Mouse (Mus musculus): ENCODE results near the gene Ube2k. TPM values are rescaled to one million over a fixed set of nuclear protein-coding genes. Genes with fewer than 3 reads are reported as not detected.
"Not testable (repeated sequence)": the region's sequence is repeated elsewhere in the genome, so short reads cannot be mapped to it uniquely, and the experiment has no call there.

The Ube2k gene
- polyA plus RNA-seq, 1 experiment from 2014 or later, result 192 TPM

- 81% methylated on average over 5 of the region's 5 CpGs for WGBS
- ATAC-seq (ENCODE audit: low FRiP score), result no peak
Observed at GRCm38 (mm10) chr5:65514635-65515278, 22.3 kb upstream of the Ube2k start.

GRCm38 (mm10) chr5:65521803-65522202 lies 15.2 kb upstream of the Ube2k start:
- no peak overlapping the region for H3K9ac ChIP-seq
- H3K4me2 ChIP-seq, result no peak overlapping the region
- H3K27me3 ChIP-seq, result peaks cover 3% of the 10 kb centered on the region; the same call in 1 of the 2 replicates
- H3K36me3 ChIP-seq (replicated peaks), result no peaks in the 10 kb centered on the region
- H3K9me3 ChIP-seq, result no peaks in the 10 kb centered on the region
- H3K4me1 ChIP-seq, result peaks cover 10% of the 10 kb centered on the region
- H3K27ac ChIP-seq, result no peak overlapping the region
- no peak for ATAC-seq (ENCODE audit: low FRiP score)
- no peak overlapping the region for H3K4me3 ChIP-seq (replicated peaks)
- WGBS, result 83% methylated on average over 1 of the region's 1 CpGs

More at GRCm38 (mm10) chr5:65514635-65515278, 22.3 kb upstream of the Ube2k start:
- no peaks in the 10 kb centered on the region for H3K9me3 ChIP-seq
- no peak overlapping the region for H3K4me2 ChIP-seq
- H3K4me1 ChIP-seq, result no peaks in the 10 kb centered on the region
- H3K36me3 ChIP-seq (replicated peaks), result no peaks in the 10 kb centered on the region
- H3K9ac ChIP-seq, result no peak overlapping the region
- H3K27me3 ChIP-seq, result no peaks in the 10 kb centered on the region
- H3K27ac ChIP-seq, result no peak overlapping the region
- H3K4me3 ChIP-seq (replicated peaks), result no peak overlapping the region

- WGBS, result 66% methylated on average over 4 of the region's 4 CpGs
- no peak overlapping the region for H3K9ac ChIP-seq
- ATAC-seq (ENCODE audit: low FRiP score), result no peak
- peaks cover 14% of the 10 kb centered on the region for H3K4me1 ChIP-seq
- H3K9me3 ChIP-seq, result no peaks in the 10 kb centered on the region
- H3K27me3 ChIP-seq, result peaks cover 3% of the 10 kb centered on the region; the same call in 1 of the 2 replicates
- no peak overlapping the region for H3K4me3 ChIP-seq (replicated peaks)
- no peak overlapping the region for H3K4me2 ChIP-seq
- H3K27ac ChIP-seq, result no peak overlapping the region
- no peaks in the 10 kb centered on the region for H3K36me3 ChIP-seq (replicated peaks)
Observed at GRCm38 (mm10) chr5:65524831-65525230, 12.2 kb upstream of the Ube2k start.

- H3K27me3 ChIP-seq, result peaks cover 3% of the 10 kb centered on the region; the same call in 1 of the 2 replicates
- no peak for ATAC-seq (ENCODE audit: low FRiP score)
Observed at GRCm38 (mm10) chr5:65525674-65526443, 11.2 kb upstream of the Ube2k start.

GRCm38 (mm10) chr5:65531283-65531682 lies 5.8 kb upstream of the Ube2k start:
- no peak overlapping the region for H3K4me2 ChIP-seq
- no peak overlapping the region for H3K9ac ChIP-seq
- H3K9me3 ChIP-seq, result no peaks in the 10 kb centered on the region
- no peak for ATAC-seq (ENCODE audit: low FRiP score)
- H3K4me1 ChIP-seq, result peaks cover 5% of the 10 kb centered on the region
- H3K36me3 ChIP-seq (replicated peaks), result no peaks in the 10 kb centered on the region
- WGBS, result 56% methylated on average over 3 of the region's 3 CpGs
- no peak overlapping the region for H3K27ac ChIP-seq
- no peak overlapping the region for H3K4me3 ChIP-seq (replicated peaks)
- no peaks in the 10 kb centered on the region for H3K27me3 ChIP-seq

More at GRCm38 (mm10) chr5:65525674-65526443, 11.2 kb upstream of the Ube2k start:
- Histone ChIP-seq H3K36me3 (replicated peaks) (no peaks in the 10 kb centered on the region), H3K9me3 (no peaks in the 10 kb centered on the region), H3K4me3 (replicated peaks) (no peak overlapping the region), H3K4me1 (peaks cover 14% of the 10 kb centered on the region), H3K9ac (no peak overlapping the region), H3K27ac (no peak overlapping the region), H3K4me2 (no peak overlapping the region)
- WGBS, result 1% methylated on average over 8 of the region's 8 CpGs

- Histone ChIP-seq H3K27ac (no peak overlapping the region), H3K36me3 (replicated peaks) (no peaks in the 10 kb centered on the region), H3K4me1 (peaks cover 13% of the 10 kb centered on the region), H3K4me3 (replicated peaks) (no peak overlapping the region), H3K9ac (no peak overlapping the region), H3K4me2 (no peak overlapping the region), H3K9me3 (no peaks in the 10 kb centered on the region), H3K27me3 (no peaks in the 10 kb centered on the region)
- no peak for ATAC-seq (ENCODE audit: low FRiP score)
- WGBS, result 53% methylated on average over 4 of the region's 4 CpGs
Observed at GRCm38 (mm10) chr5:65534496-65534895, 2.5 kb upstream of the Ube2k start.

GRCm38 (mm10) chr5:65535457-65536067 lies 1.5 kb upstream of the Ube2k start:
- Histone ChIP-seq H3K4me2 (no peak overlapping the region), H3K4me1 (peaks cover 13% of the 10 kb centered on the region), H3K4me3 (replicated peaks) (no peak overlapping the region), H3K36me3 (replicated peaks) (no peaks in the 10 kb centered on the region), H3K9ac (no peak overlapping the region), H3K9me3 (no peaks in the 10 kb centered on the region), H3K27me3 (no peaks in the 10 kb centered on the region), H3K27ac (no peak overlapping the region)
- no peak for ATAC-seq (ENCODE audit: low FRiP score)
- WGBS, result 76% methylated on average over 5 of the region's 5 CpGs

GRCm38 (mm10) chr5:65536068-65536465 lies 966 bp upstream of the Ube2k start:
- Histone ChIP-seq H3K4me1 (peaks cover 13% of the 10 kb centered on the region), H3K4me3 (replicated peaks) (peak overlapping the region; percentile 93), H3K4me2 (peak overlapping the region; percentile 71), H3K27ac (peak overlapping the region; percentile 100), H3K9ac (peak overlapping the region; percentile 97)
- not testable (repeated sequence) for H3K36me3 ChIP-seq (replicated peaks); H3K27me3 ChIP-seq; H3K9me3 ChIP-seq; ATAC-seq (ENCODE audit: low FRiP score)
- 85% methylated on average over 10 of the region's 10 CpGs for WGBS

GRCm38 (mm10) chr5:65537420-65538071 lies 513 bp downstream of the Ube2k start:
- Histone ChIP-seq H3K27ac (peak overlapping the region; percentile 100), H3K4me1 (peaks cover 13% of the 10 kb centered on the region), H3K9me3 (no peaks in the 10 kb centered on the region), H3K36me3 (replicated peaks) (no peaks in the 10 kb centered on the region), H3K27me3 (no peaks in the 10 kb centered on the region), H3K4me2 (peak overlapping the region; percentile 71), H3K9ac (peak overlapping the region; percentile 97), H3K4me3 (replicated peaks) (peak overlapping the region; percentile 93)
- peak; percentile 71 for ATAC-seq (ENCODE audit: low FRiP score)
- under 1% methylated on average over 58 of the region's 59 CpGs for WGBS

GRCm38 (mm10) chr5:65538121-65538520 lies 1.1 kb downstream of the Ube2k start:
- ATAC-seq (ENCODE audit: low FRiP score), result no peak
- Histone ChIP-seq H3K9me3 (no peaks in the 10 kb centered on the region), H3K36me3 (replicated peaks) (no peaks in the 10 kb centered on the region), H3K4me3 (replicated peaks) (peak overlapping the region; percentile 93), H3K27ac (peak overlapping the region; percentile 100), H3K27me3 (no peaks in the 10 kb centered on the region), H3K9ac (peak overlapping the region; percentile 97), H3K4me2 (peak overlapping the region; percentile 71), H3K4me1 (peaks cover 13% of the 10 kb centered on the region)
- WGBS, result 1% methylated on average over 4 of the region's 4 CpGs

GRCm38 (mm10) chr5:65538829-65539228 lies 1.8 kb downstream of the Ube2k start:
- no peak for ATAC-seq (ENCODE audit: low FRiP score)
- Histone ChIP-seq H3K9ac (no peak overlapping the region), H3K27me3 (no peaks in the 10 kb centered on the region), H3K27ac (no peak overlapping the region), H3K36me3 (replicated peaks) (no peaks in the 10 kb centered on the region), H3K9me3 (no peaks in the 10 kb centered on the region), H3K4me2 (peak overlapping the region; percentile 52), H3K4me3 (replicated peaks) (peak overlapping the region; percentile 29), H3K4me1 (peaks cover 13% of the 10 kb centered on the region)
- 13% methylated on average over 4 of the region's 4 CpGs for WGBS

GRCm38 (mm10) chr5:65539786-65540185 lies 2.8 kb downstream of the Ube2k start:
- Histone ChIP-seq H3K9me3 (no peaks in the 10 kb centered on the region), H3K27me3 (no peaks in the 10 kb centered on the region), H3K27ac (no peak overlapping the region), H3K9ac (no peak overlapping the region), H3K4me3 (replicated peaks) (no peak overlapping the region), H3K36me3 (replicated peaks) (no peaks in the 10 kb centered on the region), H3K4me1 (peaks cover 13% of the 10 kb centered on the region), H3K4me2 (no peak overlapping the region)
- ATAC-seq (ENCODE audit: low FRiP score), result no peak
- 90% methylated on average over 3 of the region's 3 CpGs for WGBS
